Mouse (Mus musculus) midbrain, postnatal 0 days (tissue): ENCODE data around the gene Cgref1. TPM values are rescaled to one million over a fixed set of nuclear protein-coding genes. Genes with fewer than 3 reads are reported as not detected.

Source experiments
- ATAC-seq: fragments of 200-750 bp; cut with Nextera tagmentation; 2 replicates; pipeline ENCODE4 v1.8.0; 2017; ENCODE audit warnings: moderate number of reproducible peaks, mild to moderate bottlenecking, moderate TSS enrichment, moderate library complexity; ENCODE audit not compliant: low FRiP score
- DNase-seq: peaks from one replicate; pipeline ENCODE4 v3.0.0-alpha.2; 2015; ENCODE audit warnings: low spot score
- H3K27ac ChIP-seq: fragments of 300-500 bp; sonication (generic); 2 replicates; pipeline ENCODE4 v1.5.1; 2014; ENCODE audit warnings: low read depth, mild to moderate bottlenecking, low read length, mixed read lengths
- H3K27me3 ChIP-seq: fragments of 300-500 bp; sonication (generic); 2 replicates; pipeline ENCODE4 v1.6.1; 2014; ENCODE audit warnings: low read length, control low read depth, mixed read lengths; ENCODE audit not compliant: insufficient read depth
- H3K36me3 ChIP-seq: fragments of 300-500 bp; sonication (generic); 2 replicates; pipeline ENCODE4 v1.6.1; 2014; ENCODE audit warnings: low read length, control low read depth, mixed read lengths; ENCODE audit not compliant: insufficient read depth
- H3K4me1 ChIP-seq: fragments of 300-500 bp; sonication (generic); 2 replicates; pipeline ENCODE4 v1.6.1; 2014; ENCODE audit warnings: mild to moderate bottlenecking, control low read depth, antibody characterized with exemption, low read length, mixed read lengths; ENCODE audit not compliant: insufficient read depth
- H3K4me2 ChIP-seq: fragments of 300-500 bp; sonication (generic); 2 replicates; pipeline ENCODE4 v1.6.1; 2014; ENCODE audit warnings: low read depth, mild to moderate bottlenecking, low read length, mixed read lengths; ENCODE audit not compliant: poor library complexity, severe bottlenecking
- H3K4me3 ChIP-seq: fragments of 300-500 bp; sonication (generic); 2 replicates; pipeline ENCODE4 v1.5.1; 2014; ENCODE audit warnings: low read depth, mild to moderate bottlenecking, low read length, moderate library complexity
- H3K9ac ChIP-seq: fragments of 300-500 bp; sonication (generic); replicated peaks from 2 replicates; pipeline ENCODE4 v1.6.1; 2014; ENCODE audit warnings: mild to moderate bottlenecking, low read length, moderate library complexity, mixed read lengths; ENCODE audit not compliant: poor library complexity, severe bottlenecking
- H3K9me3 ChIP-seq: fragments of 300-500 bp; sonication (generic); 2 replicates; pipeline ENCODE4 v1.6.1; 2016; ENCODE audit warnings: low read length, control low read depth
- CTCF ChIP-seq: IDR thresholded peaks from 2 replicates; pipeline ENCODE4 v1.5.1; 2016; ENCODE audit warnings: antibody characterized with exemption, mild to moderate bottlenecking
- WGBS: fragments of 180-500 bp; shearing (Covaris S2); extraction: QIAGEN DNeasy Blood & Tissue Kit; methylation state at CpG from one replicate; pipeline ENCODE4 v1.1.7; 2014; 5-methylcytosine and 5-hydroxymethylcytosine counted together
- polyA plus RNA-seq: library from polyadenylated mRNA; unstranded; fragments of >200 nt; fragmentation: Nextera tagmentation; extraction: Ambion mirVana; gene quantifications from 2 replicates; pipeline ENCODE4 v1.2.1, GENCODE M21; 2015
- total RNA-seq: library from RNA; depleted of rRNA; stranded (reverse); fragments of >200 nt; gene quantifications from 2 replicates; pipeline ENCODE4 v1.2.3, GENCODE M21; 2014

The Cgref1 gene
- total and polyA plus RNA-seq, 2 experiments from 2014 or later = 108 to 162 TPM

GRCm38 (mm10) chr5:30959966-30960501 is 14.6 kb upstream of the Cgref1 start, which contains the start of gene Preb:
Gene Preb, minus strand, starts transcription at chr5:30960361.
- H3K9me3 ChIP-seq = no peaks in the 10 kb centered on the region
- under 1% methylated on average over 56 of the region's 56 CpGs for WGBS
- H3K4me1 ChIP-seq = peaks cover 17% of the 10 kb centered on the region; the same call in 1 of the 2 replicates
- peak within 1 kb of the TSS; percentile 84 for H3K4me3 ChIP-seq
- peak within 1 kb of the TSS; percentile 82 for H3K4me2 ChIP-seq
- TF ChIP-seq CTCF = peak; percentile 39
- ATAC-seq = peak; percentile 96
- H3K27me3 ChIP-seq = no peaks in the 10 kb centered on the region; the same call in 1 of the 2 replicates
- H3K27ac ChIP-seq = peak within 1 kb of the TSS; percentile 89
- peaks cover 22% of the 10 kb centered on the region for H3K36me3 ChIP-seq
- H3K9ac ChIP-seq = peak within 1 kb of the TSS; percentile 89
- DNase-seq = peak; percentile 98

- H3K4me2 ChIP-seq = peak overlapping the region; percentile 82
- peak overlapping the region; percentile 89 for H3K9ac ChIP-seq
- DNase-seq (no peak), ATAC-seq (peak; percentile 19)
- H3K27ac ChIP-seq = peak overlapping the region; percentile 89
- H3K4me1 ChIP-seq = peaks cover 17% of the 10 kb centered on the region; the same call in 1 of the 2 replicates
- H3K9me3 ChIP-seq = no peaks in the 10 kb centered on the region
- peak overlapping the region; percentile 84 for H3K4me3 ChIP-seq
- H3K36me3 ChIP-seq = peaks cover 29% of the 10 kb centered on the region
- H3K27me3 ChIP-seq = no peaks in the 10 kb centered on the region; the same call in 1 of the 2 replicates
- 37% methylated on average over 19 of the region's 19 CpGs for WGBS
- TF ChIP-seq CTCF = no peak
Observed at GRCm38 (mm10) chr5:30959198-30959854, 13.9 kb upstream of the Cgref1 start.

GRCm38 (mm10) chr5:30957891-30958290 is 12.5 kb upstream of the Cgref1 start:
- H3K27ac ChIP-seq = no peak overlapping the region
- peaks cover 17% of the 10 kb centered on the region; the same call in 1 of the 2 replicates for H3K4me1 ChIP-seq
- no peak for TF ChIP-seq CTCF
- 93% methylated on average over 6 of the region's 6 CpGs for WGBS
- peaks cover 43% of the 10 kb centered on the region for H3K36me3 ChIP-seq
- no peak for DNase-seq
- 0 out of 2 replicates have a peak overlapping the region, but pooled peaks have one; percentile 19 for H3K9ac ChIP-seq
- H3K27me3 ChIP-seq = no peaks in the 10 kb centered on the region; the same call in 1 of the 2 replicates
- H3K4me2 ChIP-seq = no peak overlapping the region
- no peaks in the 10 kb centered on the region for H3K9me3 ChIP-seq
- H3K4me3 ChIP-seq = no peak overlapping the region
- ATAC-seq = no peak

- peaks cover 17% of the 10 kb centered on the region; the same call in 1 of the 2 replicates for H3K4me1 ChIP-seq
- DNase-seq = no peak
- ATAC-seq = no peak
- WGBS = 97% methylated on average over 6 of the region's 6 CpGs
- no peak overlapping the region for H3K4me3 ChIP-seq
- no peak overlapping the region for H3K9ac ChIP-seq
- H3K27me3 ChIP-seq = no peaks in the 10 kb centered on the region
- H3K4me2 ChIP-seq = no peak overlapping the region
- no peak overlapping the region for H3K27ac ChIP-seq
- no peak for TF ChIP-seq CTCF
- H3K36me3 ChIP-seq = peaks cover 50% of the 10 kb centered on the region
- no peaks in the 10 kb centered on the region for H3K9me3 ChIP-seq
Observed at GRCm38 (mm10) chr5:30955751-30956150, 10.4 kb upstream of the Cgref1 start.

GRCm38 (mm10) chr5:30954556-30954955 is 9.2 kb upstream of the Cgref1 start:
- whole genome bisulfite sequencing = 93% methylated on average over 9 of the region's 9 CpGs
- Histone ChIP-seq H3K36me3 (peaks cover 50% of the 10 kb centered on the region), H3K4me3 (no peak overlapping the region), H3K4me2 (no peak overlapping the region), H3K27me3 (no peaks in the 10 kb centered on the region), H3K9me3 (no peaks in the 10 kb centered on the region), H3K27ac (no peak overlapping the region), H3K4me1 (peaks cover 20% of the 10 kb centered on the region; the same call in 1 of the 2 replicates), H3K9ac (no peak overlapping the region)
- DNase-seq = no peak
- no peak for TF ChIP-seq CTCF
- ATAC-seq = no peak

- no peak overlapping the region for H3K4me3 ChIP-seq
- DNase-seq = no peak
- H3K9ac ChIP-seq = no peak overlapping the region
- no peaks in the 10 kb centered on the region for H3K9me3 ChIP-seq
- H3K36me3 ChIP-seq = peaks cover 50% of the 10 kb centered on the region
- no peak for TF ChIP-seq CTCF
- no peak overlapping the region for H3K4me2 ChIP-seq
- no peak for ATAC-seq
- 93% methylated on average over 6 of the region's 6 CpGs for WGBS
- H3K4me1 ChIP-seq = peaks cover 16% of the 10 kb centered on the region; the same call in 1 of the 2 replicates
- no peak overlapping the region for H3K27ac ChIP-seq
- H3K27me3 ChIP-seq = no peaks in the 10 kb centered on the region
Observed at GRCm38 (mm10) chr5:30954065-30954464, 8.7 kb upstream of the Cgref1 start.
